Mouse (Mus musculus) megakaryocyte progenitor cell, adult 5-6 weeks (primary cell): ENCODE data around the gene Gm960. TPM values are rescaled to one million over a fixed set of nuclear protein-coding genes. Genes with fewer than 3 reads are reported as not detected.

Experiments
- ATAC-seq: replicated peaks from 2 replicates; pipeline ENCODE4 v1.8.0; 2016; ENCODE audit warnings: mild to moderate bottlenecking, moderate TSS enrichment, inconsistent platforms; ENCODE audit not compliant: poor library complexity
- total RNA-seq, 2 experiments: library from RNA; stranded (forward) in 1 of 2; stranded (reverse) in 1 of 2; fragments of 157-497, 149-512 nt in 1 of 2; fragments of 200-1000 nt in 1 of 2; gene quantifications; 2 replicates each; pipeline versions ENCODE4 v1.2.3 to v1.2.4; 2015 to 2017

Gene Gm960
- total RNA-seq, 2 experiments from 2014 or later: not detected

- ATAC-seq: 0 out of 2 replicates have a peak, but pooled peaks have one; percentile 5
These were observed 73.9 kb downstream of the Gm960 start for GRCm38 (mm10) chr19:4624406-4625178.

GRCm38 (mm10) chr19:4624006-4624405, 74.5 kb downstream of the Gm960 start:
- ATAC-seq: no peak

- no peak for ATAC-seq
These were observed 75.0 kb downstream of the Gm960 start for GRCm38 (mm10) chr19:4623419-4623818.

- no peak for ATAC-seq
These were observed 75.7 kb downstream of the Gm960 start for GRCm38 (mm10) chr19:4622780-4623179.

- ATAC-seq: no peak
These were observed 77.7 kb downstream of the Gm960 start for GRCm38 (mm10) chr19:4620721-4621120.

- no peak for ATAC-seq
These were observed 79.0 kb downstream of the Gm960 start for GRCm38 (mm10) chr19:4619461-4619860.

- no peak for ATAC-seq
These were observed 80.3 kb downstream of the Gm960 start for GRCm38 (mm10) chr19:4618183-4618582.

- no peak for ATAC-seq
These were observed 81.9 kb downstream of the Gm960 start for GRCm38 (mm10) chr19:4616546-4616945.

- ATAC-seq: peak; percentile 85
These were observed 83.0 kb downstream of the Gm960 start, which contains the start of gene Lrfn4 for GRCm38 (mm10) chr19:4615151-4616093. TSS of gene Lrfn4 (minus strand) at chr19:4615667.

GRCm38 (mm10) chr19:4614305-4615150, 83.9 kb downstream of the Gm960 start:
- no peak for ATAC-seq

- ATAC-seq: no peak
These were observed 84.8 kb downstream of the Gm960 start for GRCm38 (mm10) chr19:4613464-4614304.

GRCm38 (mm10) chr19:4612181-4612961, 86.1 kb downstream of the Gm960 start:
- ATAC-seq: no peak

- no peak for ATAC-seq
These were observed 88.4 kb downstream of the Gm960 start for GRCm38 (mm10) chr19:4610109-4610508.

- no peak for ATAC-seq
These were observed 90.0 kb downstream of the Gm960 start for GRCm38 (mm10) chr19:4608511-4608910.

GRCm38 (mm10) chr19:4607406-4607805, 91.1 kb downstream of the Gm960 start:
- no peak for ATAC-seq

- no peak for ATAC-seq
These were observed 92.8 kb downstream of the Gm960 start for GRCm38 (mm10) chr19:4605654-4606053.

- peak; percentile 95 for ATAC-seq
These were observed 94.4 kb downstream of the Gm960 start for GRCm38 (mm10) chr19:4603801-4604723.

GRCm38 (mm10) chr19:4602459-4602858, 96.0 kb downstream of the Gm960 start:
- ATAC-seq: no peak
